Mouse (Mus musculus) spleen, adult 12 weeks (tissue): ENCODE data around the gene Olfr347.

ENCODE experiments used
- DNase-seq: peaks from one replicate; pipeline ENCODE4 v3.0.0; 2022; ENCODE audit warnings: low spot score

Gene Olfr347

GRCm38 (mm10) chr2:36731602-36732001 is at the start of gene Olfr347:
Olfr347 (plus strand) TSS chr2:36731902.
- no peak for DNase-seq

DNA sequence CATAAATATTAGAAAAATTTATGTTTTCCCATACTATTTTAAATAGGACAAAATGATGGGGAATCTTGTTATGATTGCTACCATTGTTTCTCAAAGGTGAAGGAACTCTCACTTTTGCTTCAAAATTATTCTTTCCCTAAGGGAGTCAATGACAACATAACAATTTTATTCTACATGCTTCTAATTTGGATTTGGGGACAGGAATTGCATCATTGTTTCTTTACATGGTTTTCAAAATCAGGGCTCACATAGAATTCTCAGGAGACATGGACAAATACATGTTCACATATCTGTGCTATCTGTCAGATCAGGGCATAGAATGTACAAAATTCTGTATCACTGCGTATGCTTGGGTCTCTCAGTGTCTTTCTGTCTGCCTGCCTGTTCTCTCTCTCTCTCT is 46.2 kb upstream of the Olfr347 start, which contains the start of gene Olfr346:
Olfr346 (plus strand) TSS at position 301 of the 400 bp plus-strand sequence.
- no peak for DNase-seq

DNA sequence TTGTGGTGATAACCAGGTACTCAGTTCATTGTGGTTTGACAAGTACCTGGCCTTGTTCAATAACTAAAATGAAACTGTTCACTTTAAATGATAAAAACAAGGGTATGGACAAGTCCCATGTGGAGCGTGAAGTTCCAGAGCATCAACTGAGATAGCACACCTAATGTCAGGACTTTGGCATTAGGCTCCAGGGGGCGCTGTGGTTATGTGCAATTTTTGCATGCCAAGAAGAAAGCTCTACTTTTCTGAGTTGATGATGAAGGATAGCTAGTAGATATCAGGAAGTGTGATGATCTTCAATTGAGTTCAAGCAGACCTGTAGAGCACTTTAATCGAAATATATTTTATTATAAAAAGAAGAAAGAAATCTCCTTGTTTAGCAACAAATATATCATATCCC is 4.5 kb downstream of the Olfr347 start:
- no peak for DNase-seq

DNA sequence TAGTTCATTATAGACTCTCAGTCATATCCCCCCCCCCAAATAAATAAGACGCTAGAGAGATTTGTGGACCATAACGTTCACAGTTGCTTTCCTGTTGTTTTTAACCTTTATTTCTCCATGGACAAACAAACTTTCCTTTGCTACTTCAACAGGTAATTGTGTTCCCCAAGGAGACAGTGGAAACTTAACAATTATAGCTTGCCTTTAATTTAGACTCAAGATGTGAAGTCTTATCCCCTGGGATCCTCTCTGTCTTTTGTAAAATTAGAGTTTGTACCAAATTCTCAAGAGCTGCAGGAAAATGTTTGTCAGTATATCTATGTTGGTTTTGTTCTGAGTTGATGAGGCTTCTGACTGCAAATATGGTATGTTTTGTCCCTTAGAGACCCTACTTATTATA is 52.3 kb downstream of the Olfr347 start, which contains the start of gene Olfr348:
Olfr348 (plus strand) TSS at position 301 of the 400 bp plus-strand sequence.
- no peak for DNase-seq
